Comparison of ENCODE assay signal across 18 mouse cellular contexts in the genomic region with DNA sequence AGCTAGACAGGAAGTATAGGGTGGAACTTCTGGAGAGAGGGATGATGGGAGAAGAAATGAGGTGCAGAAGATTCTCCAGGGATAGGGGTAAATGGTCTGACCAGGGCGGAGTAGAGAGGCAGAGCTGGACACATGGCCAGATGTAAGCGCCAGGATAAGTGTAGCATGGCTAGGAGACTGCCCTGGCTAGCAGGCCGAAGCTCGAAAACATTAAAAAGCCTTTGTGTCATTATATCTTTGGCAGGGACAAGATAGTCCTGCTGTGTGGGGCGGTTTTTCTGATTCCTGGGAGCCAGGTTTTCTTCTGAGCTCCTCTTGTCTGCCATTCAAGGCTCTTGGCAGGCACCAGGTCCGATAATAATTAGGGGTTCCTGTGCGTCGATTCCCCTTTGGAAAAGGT. TPM values are rescaled to one million over a fixed set of nuclear protein-coding genes. Genes with fewer than 3 reads are reported as not detected.
DNase-seq lines count a peak whose midpoint lies in the region.
"Had no signal": no experiment of that assay in that cellular context is flagged by ENCODE, and none has a peak within 500 bp of the region (broad histone marks: within the 10 kb centered on the region; RNA-seq: fewer than 3 reads in every experiment).

No protein-coding gene starts in this region.

- DNase-seq in heart, adult 11 months: peak; percentile 55
- DNase-seq in heart, postnatal 4 days: no peak
- peak; percentile 22 for DNase-seq in testis, postnatal 10 days (ENCODE audit: low spot score)
- DNase-seq in testis, postnatal 14 days (ENCODE audit: low spot score): no peak
- DNase-seq: adrenal gland, adult 2 months; adrenal gland, adult 8-10 months; adrenal gland, postnatal 10 days; adrenal gland, postnatal 14 days; adrenal gland, postnatal 25 days; adrenal gland, postnatal 36 days; B cell, adult 2 months; cerebellum, adult 11 months; cerebellum, adult 11-12 months; cerebellum, adult 18-20 months had no signal

RNA-seq across cellular contexts. Expression of a gene that starts 5.1 kb away (rescaled TPM):
- total RNA-seq in heart, postnatal 4 days (2021): under 1 TPM in 1 of 2 experiments, not detected in 1; 0.09 TPM
- total RNA-seq: adrenal gland, postnatal 25 days; ES-E14; MEL had no signal

RNA-seq across cellular contexts. Expression of a gene that starts 10.0 kb away (rescaled TPM):
- total RNA-seq in heart, postnatal 4 days (2021): under 1 TPM in 1 of 2 experiments, not detected in 1; 0.29 TPM
- total RNA-seq: adrenal gland, postnatal 25 days; adrenal gland, postnatal 36 days; CH12.LX; ES-E14; G1E; MEL had no signal

RNA-seq across cellular contexts. Expression of a gene that starts 26.5 kb away (rescaled TPM):
- under 1 TPM; 0.41 to 0.45 TPM for total RNA-seq in heart, postnatal 4 days (2021)

Comparison
In these comparisons a context has a peak if more than half of its experiments do, and no peak if none do; other contexts are left out.
1. DNase-seq: peak in heart, adult 11 months (single experiment) and testis, postnatal 10 days (single experiment); none in heart, postnatal 4 days (single experiment) and testis, postnatal 14 days (single experiment).